Mouse (Mus musculus): ENCODE data around the gene Aptx.

Aptx gene

GRCm38 (mm10) chr4:40702797-40703709 lies at the start of gene Aptx:
Gene Aptx, minus strand, starts transcription at chr4:40703194.
- peak; percentile 96 for DNase-seq (ENCODE audit: low spot score)

- DNase-seq (ENCODE audit: low spot score), result no peak
Observed at GRCm38 (mm10) chr4:40735351-40735750, 32.4 kb upstream of the Aptx start.

GRCm38 (mm10) chr4:40731262-40731661 lies 28.3 kb upstream of the Aptx start:
- no peak for DNase-seq (ENCODE audit: low spot score)

- DNase-seq (ENCODE audit: low spot score), result no peak
Observed at GRCm38 (mm10) chr4:40727247-40727646, 24.3 kb upstream of the Aptx start.

- no peak for DNase-seq (ENCODE audit: low spot score)
Observed at GRCm38 (mm10) chr4:40725554-40725953, 22.6 kb upstream of the Aptx start.

GRCm38 (mm10) chr4:40725141-40725540 lies 22.1 kb upstream of the Aptx start:
- DNase-seq (ENCODE audit: low spot score), result no peak

GRCm38 (mm10) chr4:40722687-40723460 lies 19.9 kb upstream of the Aptx start:
- peak; percentile 63 for DNase-seq (ENCODE audit: low spot score)

GRCm38 (mm10) chr4:40722011-40722666 lies 19.1 kb upstream of the Aptx start, which contains the start of gene Dnaja1:
Gene Dnaja1, plus strand, starts transcription at chr4:40722150.
- DNase-seq (ENCODE audit: low spot score), result peak; percentile 99

GRCm38 (mm10) chr4:40720910-40721309 lies 17.9 kb upstream of the Aptx start:
- DNase-seq (ENCODE audit: low spot score), result no peak

- DNase-seq (ENCODE audit: low spot score), result no peak
Observed at GRCm38 (mm10) chr4:40717141-40717540, 14.1 kb upstream of the Aptx start.

- DNase-seq (ENCODE audit: low spot score), result no peak
Observed at GRCm38 (mm10) chr4:40703710-40704275, 799 bp upstream of the Aptx start.

GRCm38 (mm10) chr4:40701796-40702195 lies 1.2 kb downstream of the Aptx start:
- no peak for DNase-seq (ENCODE audit: low spot score)

GRCm38 (mm10) chr4:40700216-40700615 lies 2.8 kb downstream of the Aptx start:
- no peak for DNase-seq (ENCODE audit: low spot score)

GRCm38 (mm10) chr4:40697059-40697458 lies 5.9 kb downstream of the Aptx start:
- DNase-seq (ENCODE audit: low spot score), result no peak

GRCm38 (mm10) chr4:40691100-40691499 lies 11.9 kb downstream of the Aptx start:
- no peak for DNase-seq (ENCODE audit: low spot score)

- no peak for DNase-seq (ENCODE audit: low spot score)
Observed at GRCm38 (mm10) chr4:40683306-40683705, 19.7 kb downstream of the Aptx start.

- DNase-seq (ENCODE audit: low spot score), result no peak
Observed at GRCm38 (mm10) chr4:40682359-40682758, 20.6 kb downstream of the Aptx start.

- peak; percentile 62 for DNase-seq (ENCODE audit: low spot score)
Observed at GRCm38 (mm10) chr4:40681908-40682307, 21.1 kb downstream of the Aptx start.

- no peak for DNase-seq (ENCODE audit: low spot score)
Observed at GRCm38 (mm10) chr4:40680250-40680860, 22.6 kb downstream of the Aptx start.

- DNase-seq (ENCODE audit: low spot score), result no peak
Observed at GRCm38 (mm10) chr4:40677132-40677531, 25.9 kb downstream of the Aptx start.

- no peak for DNase-seq (ENCODE audit: low spot score)
Observed at GRCm38 (mm10) chr4:40676338-40676737, 26.7 kb downstream of the Aptx start.

- DNase-seq (ENCODE audit: low spot score), result no peak
Observed at GRCm38 (mm10) chr4:40673526-40673925, 29.5 kb downstream of the Aptx start.
